Mouse (Mus musculus) urinary bladder, postnatal 14 days (tissue): Measurements from ENCODE around the gene B3gnt3.

ENCODE experiments used
- DNase-seq: peaks from one replicate; pipeline ENCODE4 v3.0.0; 2021; ENCODE audit warnings: low spot score

B3gnt3 gene

DNA sequence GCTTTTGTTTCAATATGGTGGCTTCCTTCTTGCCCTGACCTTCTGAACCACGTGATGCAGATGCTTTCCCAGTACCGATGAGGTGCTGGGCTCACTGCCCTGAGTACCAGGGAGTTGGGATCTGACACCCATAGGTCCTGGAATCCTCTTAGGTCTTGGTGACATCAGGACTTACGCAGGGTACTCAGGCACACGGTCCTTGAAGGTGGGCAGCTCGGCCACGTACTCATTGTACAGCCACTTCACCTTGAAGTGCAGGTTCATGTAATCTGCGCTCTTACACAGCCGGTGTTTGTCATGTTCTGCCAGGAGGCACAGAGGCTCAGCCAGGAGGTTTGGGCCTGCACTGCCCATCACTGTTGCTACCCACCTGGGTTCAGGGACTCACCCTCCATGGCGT, 56.1 kb downstream of the B3gnt3 start:
- DNase-seq = no peak
